Mouse (Mus musculus): ENCODE results near the gene Vmn2r109.
"Not testable (repeated sequence)": the region's sequence is repeated elsewhere in the genome, so short reads cannot be mapped to it uniquely, and the experiment has no call there.

Vmn2r109 gene

DNA sequence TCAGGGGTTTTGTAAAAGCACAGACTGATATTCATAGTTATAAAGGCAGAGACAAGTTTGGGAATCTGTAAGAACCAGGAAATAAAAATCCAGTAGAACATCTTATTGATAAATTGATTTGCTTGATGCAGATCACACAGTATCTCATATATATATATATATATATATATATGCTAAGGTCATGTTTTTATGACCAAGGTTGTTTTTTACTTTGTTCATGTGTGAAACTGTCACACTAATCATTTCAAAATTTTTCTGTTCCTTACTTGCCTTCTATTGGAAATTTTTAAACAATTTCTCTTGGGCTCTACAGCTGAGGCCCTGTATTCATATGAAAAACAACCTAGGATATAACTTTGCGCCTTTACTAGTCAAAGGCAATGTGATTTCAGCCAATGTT lies at the start of gene Vmn2r109:
Gene Vmn2r109 (minus strand): TSS at position 101 of the 400 bp plus-strand sequence.
- in situ Hi-C loops (cut with MboI, MseI): no loop called here

DNA sequence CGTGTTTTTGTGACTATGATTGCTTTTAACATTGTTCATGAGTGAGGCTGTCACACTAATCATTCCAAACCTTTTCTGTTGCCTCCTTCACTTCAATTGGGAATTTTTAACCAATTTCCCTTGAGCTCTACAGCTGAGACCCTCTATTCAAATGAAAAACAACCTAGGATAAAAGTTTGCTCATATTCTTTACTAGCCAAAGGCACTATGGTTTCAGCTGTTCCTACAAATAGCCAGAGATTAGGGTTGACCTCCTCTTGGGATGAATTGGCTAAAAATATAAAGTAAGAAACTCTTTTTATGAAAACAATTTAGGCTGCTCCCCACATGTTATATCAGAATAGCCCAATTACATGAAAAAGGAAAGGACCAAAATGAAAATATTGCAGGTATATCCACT lies 31.8 kb upstream of the Vmn2r109 start, which contains the start of gene Vmn2r110:
Gene Vmn2r110 (minus strand): TSS at position 101 of the 400 bp plus-strand sequence.
- in situ Hi-C loops (cut with MboI, MseI): no loop called here

DNA sequence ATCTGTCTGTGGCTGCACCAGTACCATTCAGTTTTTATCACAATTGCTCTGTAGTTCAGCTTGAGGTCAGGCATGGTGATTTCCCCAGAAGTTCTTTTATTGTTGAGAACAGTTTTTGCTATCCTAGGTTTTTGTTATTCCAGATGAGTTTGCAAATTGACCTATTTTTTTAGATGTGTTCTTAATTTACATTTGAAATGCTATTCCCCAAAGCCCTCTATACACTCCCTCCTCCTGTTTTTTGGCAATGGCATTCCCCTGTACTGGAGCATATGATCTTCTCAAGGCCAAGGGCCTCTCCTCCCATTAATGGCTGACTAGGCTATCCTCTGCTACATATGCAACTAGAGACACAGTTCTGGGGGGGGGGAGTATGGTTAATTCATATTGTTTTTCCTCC lies 56.3 kb downstream of the Vmn2r109 start:
- in situ Hi-C loops (cut with MboI, MseI): not testable (repeated sequence)

DNA sequence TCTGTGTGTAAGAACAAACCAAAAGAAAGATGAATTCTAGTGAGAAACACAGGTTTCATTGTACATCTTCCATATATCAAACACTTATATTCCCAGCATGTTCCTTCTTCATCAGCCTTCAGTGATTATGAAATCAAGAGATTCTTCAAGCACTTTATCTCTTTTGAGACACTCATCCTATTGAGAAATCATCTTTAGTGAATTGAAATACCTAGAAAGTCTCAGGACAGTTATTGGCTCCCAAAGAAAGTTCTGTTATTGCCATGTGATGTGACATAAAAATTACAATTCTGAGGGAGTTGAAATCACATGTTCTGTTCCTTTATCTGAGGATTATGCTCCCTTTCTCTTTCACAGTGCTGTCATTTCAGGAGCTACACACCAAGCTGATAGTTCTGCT lies 66.7 kb downstream of the Vmn2r109 start, which contains the start of gene Vmn1r225:
Gene Vmn1r225 (plus strand): TSS at position 301 of the 400 bp plus-strand sequence.
- in situ Hi-C loops (cut with MboI, MseI): no loop called here
